Mouse (Mus musculus) forebrain, embryonic 13.5 days (tissue): ENCODE measurements at regions not wholly inside any gene's neighbourhood (a gene's known extent, or its start where the extent isn't known, plus 50 kb on each side); places are given as distances from the start of the nearest gene placed in this dataset.

ENCODE experiments used
- ATAC-seq: fragments of 200-750 bp; cut with Nextera tagmentation; 2 replicates; pipeline ENCODE4 v1.8.0; 2017
- H3K27ac ChIP-seq: fragments of 300-500 bp; sonication (generic); 2 replicates; pipeline ENCODE4 v1.5.1; 2015; ENCODE audit warnings: inconsistent platforms, mild to moderate bottlenecking, moderate library complexity
- H3K27me3 ChIP-seq: fragments of 300-500 bp; sonication (generic); 2 replicates; pipeline ENCODE4 v1.6.1; 2015; ENCODE audit warnings: mild to moderate bottlenecking, inconsistent platforms
- H3K36me3 ChIP-seq: fragments of 300-500 bp; sonication (generic); 2 replicates; pipeline ENCODE4 v1.6.1; 2015; ENCODE audit warnings: mild to moderate bottlenecking, inconsistent platforms; ENCODE audit not compliant: poor library complexity, severe bottlenecking
- H3K4me1 ChIP-seq: fragments of 300-500 bp; sonication (generic); 2 replicates; pipeline ENCODE4 v1.6.1; 2015; ENCODE audit warnings: inconsistent platforms
- H3K4me2 ChIP-seq: fragments of 300-500 bp; sonication (generic); 2 replicates; pipeline ENCODE4 v1.6.1; 2015; ENCODE audit warnings: inconsistent platforms, mild to moderate bottlenecking, moderate library complexity
- H3K4me3 ChIP-seq: fragments of 300-500 bp; sonication (generic); 2 replicates; pipeline ENCODE4 v1.5.1; 2015; ENCODE audit warnings: mild to moderate bottlenecking, inconsistent platforms
- H3K9ac ChIP-seq: fragments of 300-500 bp; sonication (generic); 2 replicates; pipeline ENCODE4 v1.6.1; 2015; ENCODE audit warnings: mild to moderate bottlenecking, inconsistent platforms
- H3K9me3 ChIP-seq: fragments of 300-500 bp; sonication (generic); replicated peaks from 2 replicates; pipeline ENCODE4 v1.6.1; 2016; ENCODE audit warnings: inconsistent platforms
- whole genome bisulfite sequencing: fragments of 180-500 bp; shearing (Covaris S2); methylation state at CpG from one replicate; pipeline ENCODE4 v1.1.7; 2015; 5-methylcytosine and 5-hydroxymethylcytosine counted together

GRCm38 (mm10) chr6:16551131-16551530 lies 347.1 kb downstream of the Tfec start:
- H3K4me1 ChIP-seq = peaks cover 14% of the 10 kb centered on the region
- no peaks in the 10 kb centered on the region for H3K27me3 ChIP-seq
- H3K27ac ChIP-seq = no peak overlapping the region
- H3K9ac ChIP-seq = no peak overlapping the region
- no peak overlapping the region for H3K4me3 ChIP-seq
- H3K36me3 ChIP-seq = no peaks in the 10 kb centered on the region
- no peak overlapping the region for H3K4me2 ChIP-seq
- H3K9me3 ChIP-seq = no peaks in the 10 kb centered on the region
- WGBS = 76% methylated on average over 6 of the region's 6 CpGs
- no peak for ATAC-seq

DNA sequence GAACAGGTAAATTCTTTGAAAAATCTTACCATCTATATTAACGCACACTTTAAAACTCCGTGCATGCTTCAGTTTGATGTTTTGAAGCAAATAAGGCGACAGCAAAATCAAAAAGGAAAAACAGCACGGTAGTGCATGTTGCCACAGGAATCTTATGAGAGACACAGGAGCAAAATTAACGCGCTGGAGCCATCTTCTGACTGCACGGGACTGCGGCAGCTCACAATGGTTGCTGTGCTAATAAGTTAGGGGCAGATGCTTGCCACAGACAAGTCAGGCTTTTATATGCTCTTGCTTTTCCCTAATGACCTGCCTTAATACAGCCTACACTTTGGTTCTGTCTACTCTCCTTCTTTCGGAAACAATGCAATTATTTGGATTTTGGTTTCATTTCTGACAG lies 347.8 kb downstream of the Tfec start:
- peak; percentile 81 for ATAC-seq
- H3K27ac ChIP-seq = no peak overlapping the region
- no peaks in the 10 kb centered on the region for H3K36me3 ChIP-seq
- no peaks in the 10 kb centered on the region for H3K27me3 ChIP-seq
- no peaks in the 10 kb centered on the region for H3K9me3 ChIP-seq
- H3K4me1 ChIP-seq = peaks cover 14% of the 10 kb centered on the region
- WGBS = 36% methylated on average over 9 of the region's 9 CpGs
- H3K9ac ChIP-seq = no peak overlapping the region
- no peak overlapping the region for H3K4me3 ChIP-seq
- H3K4me2 ChIP-seq = peak overlapping the region; percentile 24; the same call in 1 of the 2 replicates

- H3K4me1 ChIP-seq = no peaks in the 10 kb centered on the region
- 58% methylated on average over 1 of the region's 1 CpGs for WGBS
- H3K27ac ChIP-seq = no peak overlapping the region
- no peak overlapping the region for H3K4me3 ChIP-seq
- H3K4me2 ChIP-seq = no peak overlapping the region
- H3K9ac ChIP-seq = no peak overlapping the region
- no peaks in the 10 kb centered on the region for H3K27me3 ChIP-seq
- no peak for ATAC-seq
- H3K36me3 ChIP-seq = no peaks in the 10 kb centered on the region
- H3K9me3 ChIP-seq = no peaks in the 10 kb centered on the region
These were observed 384.2 kb downstream of the Tfec start for GRCm38 (mm10) chr6:16514054-16514453.

DNA sequence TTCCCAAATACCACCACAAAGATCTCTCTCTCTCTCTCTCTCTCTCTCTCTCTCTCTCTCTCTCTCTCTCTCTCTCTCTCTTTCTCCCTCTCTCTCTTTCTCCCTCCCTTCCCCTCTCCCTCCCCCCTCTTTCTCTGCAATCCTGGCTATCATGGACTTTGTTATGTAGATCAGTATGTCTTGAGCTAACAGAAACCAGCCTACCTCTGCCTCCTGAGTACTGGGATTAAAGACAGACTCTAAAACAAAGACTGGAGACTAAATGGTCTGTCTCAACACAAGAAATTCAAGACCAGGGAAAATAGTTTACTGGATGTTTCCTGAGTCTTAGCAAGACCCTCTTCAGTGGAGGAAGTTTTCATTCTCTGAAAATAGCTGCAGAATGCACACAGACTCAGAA lies 384.7 kb downstream of the Tfec start:
- ATAC-seq = no peak
- H3K9me3 ChIP-seq = no peaks in the 10 kb centered on the region
- H3K27ac ChIP-seq = no peak overlapping the region
- H3K4me1 ChIP-seq = no peaks in the 10 kb centered on the region
- H3K27me3 ChIP-seq = no peaks in the 10 kb centered on the region
- no peak overlapping the region for H3K4me3 ChIP-seq
- H3K9ac ChIP-seq = no peak overlapping the region
- H3K4me2 ChIP-seq = no peak overlapping the region
- no peaks in the 10 kb centered on the region for H3K36me3 ChIP-seq

DNA sequence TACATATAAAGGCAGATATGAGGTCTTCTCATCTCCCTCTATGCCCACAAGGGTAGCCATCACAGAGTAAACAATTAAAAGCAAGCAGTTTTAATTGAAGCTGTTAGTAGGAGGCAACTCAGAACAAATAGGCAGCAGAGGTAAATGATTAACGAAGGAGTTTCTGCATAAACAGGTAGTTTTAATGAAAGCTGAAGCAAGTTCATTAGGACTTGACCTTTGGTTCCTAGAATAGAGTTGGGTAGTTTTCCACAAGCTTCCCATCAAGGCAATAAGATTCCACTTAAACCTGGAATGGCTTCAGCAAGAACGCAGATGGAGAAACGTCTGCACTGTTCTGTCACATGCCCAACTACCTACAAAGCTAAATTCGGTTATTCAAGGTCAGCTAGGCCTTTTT lies 394.4 kb downstream of the Tfec start:
- no peak for ATAC-seq
- Histone ChIP-seq H3K4me1 (no peaks in the 10 kb centered on the region), H3K36me3 (no peaks in the 10 kb centered on the region), H3K27ac (no peak overlapping the region), H3K4me2 (no peak overlapping the region), H3K9me3 (no peaks in the 10 kb centered on the region; the same call in 1 of the 2 replicates), H3K4me3 (no peak overlapping the region), H3K27me3 (no peaks in the 10 kb centered on the region), H3K9ac (no peak overlapping the region)
- WGBS = 82% methylated on average over 4 of the region's 4 CpGs

DNA sequence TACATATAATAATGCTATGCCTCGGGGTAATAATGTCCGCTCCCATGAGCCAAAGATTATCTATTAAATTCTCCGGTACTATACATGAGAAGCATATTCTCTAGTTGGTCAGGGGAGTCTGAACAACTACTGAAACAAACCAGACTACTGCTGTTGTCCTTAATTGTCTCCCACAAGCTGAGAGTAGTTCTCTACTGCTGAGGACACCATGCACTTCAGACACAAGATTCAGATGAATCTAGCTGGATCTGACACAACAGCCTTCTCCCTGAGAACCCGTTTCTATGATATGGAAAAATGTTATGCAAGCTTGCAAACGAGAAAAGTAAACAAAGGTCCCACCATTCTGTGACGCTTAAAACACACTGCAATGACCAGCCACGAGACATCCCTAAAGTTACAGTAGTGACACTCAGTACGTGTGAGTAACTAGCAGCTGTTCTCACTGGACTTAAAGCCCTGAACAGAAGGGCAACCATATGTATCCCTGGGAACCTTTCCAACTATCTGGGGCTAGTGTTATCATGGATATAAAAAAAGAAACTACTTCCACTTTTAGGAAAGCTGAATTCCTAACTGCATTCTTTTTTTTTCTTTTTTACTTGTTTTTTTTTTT lies 411.1 kb downstream of the Tfec start:
- Histone ChIP-seq H3K4me1 (no peaks in the 10 kb centered on the region), H3K27ac (no peak overlapping the region), H3K9ac (no peak overlapping the region), H3K9me3 (no peaks in the 10 kb centered on the region), H3K36me3 (no peaks in the 10 kb centered on the region), H3K27me3 (no peaks in the 10 kb centered on the region), H3K4me3 (no peak overlapping the region), H3K4me2 (no peak overlapping the region)
- 80% methylated on average over 8 of the region's 8 CpGs for WGBS
- peak; percentile 83 for ATAC-seq

DNA sequence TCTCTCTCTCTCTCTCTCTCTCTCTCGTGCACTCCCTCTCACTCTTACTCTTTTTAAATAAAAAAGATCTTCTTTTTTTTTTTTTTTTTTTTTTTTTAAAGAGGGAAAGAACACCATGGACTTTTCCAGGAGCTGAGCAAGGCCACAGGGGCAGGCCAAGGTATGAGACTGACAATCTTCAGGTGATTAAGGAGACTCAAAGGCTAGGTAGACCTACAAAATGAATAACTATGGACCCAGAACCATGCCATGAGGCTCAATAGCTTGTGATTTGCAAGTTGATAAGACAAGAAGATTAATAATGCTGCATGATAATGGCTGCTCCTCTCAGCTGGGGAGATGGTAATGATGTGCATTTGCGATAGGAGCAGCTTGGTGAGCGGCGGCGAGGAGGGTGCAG lies 414.9 kb downstream of the Tfec start:
- Histone ChIP-seq H3K27ac (no peak overlapping the region), H3K36me3 (no peaks in the 10 kb centered on the region), H3K4me3 (no peak overlapping the region), H3K9me3 (no peaks in the 10 kb centered on the region), H3K27me3 (no peaks in the 10 kb centered on the region), H3K9ac (no peak overlapping the region), H3K4me1 (no peaks in the 10 kb centered on the region), H3K4me2 (no peak overlapping the region)
- 70% methylated on average over 5 of the region's 5 CpGs for WGBS
- no peak for ATAC-seq

- no peaks in the 10 kb centered on the region for H3K9me3 ChIP-seq
- H3K27me3 ChIP-seq = no peaks in the 10 kb centered on the region
- ATAC-seq = no peak
- H3K4me3 ChIP-seq = no peak overlapping the region
- H3K4me2 ChIP-seq = no peak overlapping the region
- WGBS = 91% methylated on average over 3 of the region's 3 CpGs
- H3K4me1 ChIP-seq = no peaks in the 10 kb centered on the region
- no peak overlapping the region for H3K9ac ChIP-seq
- H3K36me3 ChIP-seq = no peaks in the 10 kb centered on the region
- H3K27ac ChIP-seq = no peak overlapping the region
These were observed 429.4 kb downstream of the Tfec start for GRCm38 (mm10) chr6:16468693-16469375.

DNA sequence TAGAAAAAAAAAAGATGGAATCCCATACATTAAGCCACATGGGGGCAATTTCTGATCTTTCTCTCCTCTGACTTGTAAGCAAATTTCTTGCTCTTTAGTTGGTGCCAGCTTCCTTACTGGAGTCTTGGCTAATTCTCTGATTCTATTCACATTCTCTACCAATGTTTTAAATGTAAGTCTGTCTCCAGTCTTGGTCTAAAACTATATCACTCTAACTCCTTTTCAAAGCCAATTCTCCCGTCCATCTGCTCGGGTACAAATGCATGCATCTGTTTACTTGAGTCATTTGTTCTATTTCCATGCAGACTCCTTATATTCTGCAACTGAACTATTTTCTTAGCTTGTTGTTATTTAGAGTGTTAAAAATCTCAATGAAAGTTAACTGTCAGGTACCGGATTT lies 440.0 kb downstream of the Tfec start:
- H3K9ac ChIP-seq = no peak overlapping the region
- no peaks in the 10 kb centered on the region for H3K36me3 ChIP-seq
- no peak overlapping the region for H3K27ac ChIP-seq
- H3K4me1 ChIP-seq = no peaks in the 10 kb centered on the region
- H3K4me2 ChIP-seq = no peak overlapping the region
- no peaks in the 10 kb centered on the region for H3K27me3 ChIP-seq
- no peaks in the 10 kb centered on the region for H3K9me3 ChIP-seq
- H3K4me3 ChIP-seq = no peak overlapping the region
- 88% methylated on average over 3 of the region's 3 CpGs for WGBS
- no peak; the same call in 1 of the 2 replicates for ATAC-seq
